Mouse (Mus musculus) cortical plate, adult 2 months (tissue): ENCODE results near the gene Mast4.

ENCODE experiments used
- CTCF ChIP-seq: fragments of 200-500 bp; IDR thresholded peaks from 2 replicates; pipeline ENCODE4 v1.5.1; 2011; ENCODE audit warnings: mild to moderate bottlenecking, control low read depth, low read length; ENCODE audit not compliant: insufficient read depth; ENCODE audit errors: extremely low read depth
- POLR2A ChIP-seq: fragments of 200-500 bp; IDR thresholded peaks from 2 replicates; pipeline ENCODE4 v1.6.1; 2011; ENCODE audit warnings: mild to moderate bottlenecking, low read length, control low read depth; ENCODE audit not compliant: insufficient read depth; ENCODE audit errors: extremely low read depth

DNA sequence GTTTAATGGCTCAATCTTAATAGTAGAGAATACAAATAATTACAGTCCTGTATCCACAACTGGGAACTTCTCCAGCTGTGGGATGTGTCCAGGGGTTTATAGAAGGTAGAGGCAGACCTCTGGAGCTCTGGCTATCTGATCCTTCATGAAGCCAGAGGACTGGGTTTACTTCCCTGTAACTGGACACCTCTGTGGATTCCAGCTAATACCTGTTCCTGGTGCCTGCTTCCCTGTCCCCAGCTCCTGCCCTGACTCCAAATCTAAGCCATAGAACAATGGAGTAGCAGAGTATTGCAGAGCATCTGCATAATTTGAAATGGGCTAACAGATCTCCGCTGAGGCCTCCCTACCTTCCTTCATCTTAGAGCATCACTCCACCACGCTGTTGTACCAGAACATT, 398.1 kb downstream of the Mast4 start:
- TF ChIP-seq CTCF: no peak
- no peak for TF ChIP-seq POLR2A
